Mouse (Mus musculus): ENCODE measurements around the gene Rac1. TPM values are rescaled to one million over a fixed set of nuclear protein-coding genes. Genes with fewer than 3 reads are reported as not detected.

The Rac1 gene
- polyA plus RNA-seq, 1 experiment from 2014 or later, result 413 TPM

DNA sequence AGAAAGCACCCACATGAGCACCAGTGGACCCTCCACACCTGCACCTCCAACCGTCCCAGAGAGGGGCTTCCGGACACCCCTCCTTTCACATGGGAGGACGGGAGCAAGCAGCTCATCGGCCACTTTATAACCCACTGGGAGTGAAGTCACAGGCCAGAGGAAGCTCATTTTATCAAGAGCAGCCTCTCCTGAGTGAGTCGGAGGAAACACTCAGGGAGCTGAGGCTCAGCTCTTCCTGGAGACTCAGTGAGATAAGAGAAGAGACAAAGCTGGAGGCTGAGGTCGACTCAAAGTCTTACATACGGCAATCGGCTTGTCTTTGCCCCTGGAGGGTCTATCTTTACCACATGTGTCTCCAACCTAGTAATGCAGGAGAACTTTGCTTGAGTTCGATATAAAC, 18.5 kb downstream of the Rac1 start:
- Histone ChIP-seq H3K27me3 (replicated peaks; ENCODE audit: control insufficient read depth, insufficient read depth, low read length) (no peaks in the 10 kb centered on the region), H3K27ac (ENCODE audit: low read depth, low read length) (peak overlapping the region; percentile 17; the same call in 1 of the 2 replicates)
- 60% methylated on average over 9 of the region's 9 CpGs for WGBS

DNA sequence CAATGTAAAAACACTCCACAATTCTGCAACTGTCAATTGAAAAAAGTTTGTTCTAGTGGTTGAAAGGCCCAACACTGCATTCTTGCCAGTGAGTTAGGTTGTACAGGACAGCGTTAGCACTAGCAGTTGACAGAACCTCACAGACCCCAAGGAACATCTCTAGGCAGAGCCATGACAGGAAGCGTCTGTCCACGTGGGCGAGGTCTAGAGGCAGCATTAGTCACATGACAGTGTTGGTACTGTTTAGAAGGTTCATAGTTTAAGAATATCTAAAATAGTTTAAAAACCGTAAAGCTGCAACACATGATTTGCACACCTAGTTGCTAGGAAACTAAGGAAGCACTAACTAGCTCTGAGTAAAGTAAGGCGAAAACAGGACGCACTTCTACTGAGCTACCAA, 22.3 kb downstream of the Rac1 start:
- ATAC-seq, result no peak
- no peak overlapping the region for H3K9ac ChIP-seq (ENCODE audit: low read depth, low read length)
- no peaks in the 10 kb centered on the region for H3K27me3 ChIP-seq (replicated peaks; ENCODE audit: control insufficient read depth, insufficient read depth, low read length)
- no peak for TF ChIP-seq CTCF (IDR thresholded peaks at IDR 0.05; ENCODE audit: low read depth)
- H3K4me2 ChIP-seq (replicated peaks; ENCODE audit: low read depth), result no peak overlapping the region
- no peak overlapping the region for H3K27ac ChIP-seq (ENCODE audit: low read depth, low read length)
- H3K4me1 ChIP-seq (replicated peaks; ENCODE audit: control insufficient read depth, insufficient read depth, low read length), result no peaks in the 10 kb centered on the region; the same call in 1 of the 2 replicates
- H3K36me3 ChIP-seq (ENCODE audit: control insufficient read depth, insufficient read depth), result peaks cover 60% of the 10 kb centered on the region
- WGBS, result 65% methylated on average over 7 of the region's 7 CpGs
- H3K4me3 ChIP-seq (ENCODE audit: low read depth, low read length), result no peak overlapping the region
- no peaks in the 10 kb centered on the region for H3K9me3 ChIP-seq (ENCODE audit: control insufficient read depth)

More for the DNA sequence above, 18.5 kb downstream of the Rac1 start:
- no peak for ATAC-seq
- Histone ChIP-seq H3K4me2 (replicated peaks; ENCODE audit: low read depth) (no peak overlapping the region), H3K36me3 (ENCODE audit: control insufficient read depth, insufficient read depth) (peaks cover 64% of the 10 kb centered on the region), H3K9ac (ENCODE audit: low read depth, low read length) (no peak overlapping the region), H3K4me1 (replicated peaks; ENCODE audit: control insufficient read depth, insufficient read depth, low read length) (peaks cover 5% of the 10 kb centered on the region), H3K9me3 (ENCODE audit: control insufficient read depth) (no peaks in the 10 kb centered on the region), H3K4me3 (ENCODE audit: low read depth, low read length) (no peak overlapping the region)
- no peak for TF ChIP-seq CTCF (IDR thresholded peaks at IDR 0.05; ENCODE audit: low read depth)

DNA sequence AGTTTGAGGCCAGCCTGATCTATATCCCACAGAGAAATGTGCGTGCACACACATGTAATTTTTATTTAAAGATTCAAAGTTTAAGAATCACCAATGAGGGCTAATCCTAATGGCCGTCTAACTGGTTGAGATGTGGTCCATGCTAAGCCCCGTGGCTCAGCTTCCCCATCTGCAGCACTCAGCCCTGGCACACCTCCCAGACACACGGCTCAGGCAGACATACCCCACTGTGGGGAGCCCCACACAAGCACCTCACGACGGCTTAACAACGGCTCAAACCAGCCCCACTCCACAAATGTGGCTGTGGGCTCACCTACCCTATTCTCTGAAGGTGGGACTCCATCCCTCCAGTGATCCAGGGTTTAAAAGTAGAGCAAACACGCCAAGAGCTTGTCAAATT, 22.8 kb downstream of the Rac1 start:
- H3K4me2 ChIP-seq (replicated peaks; ENCODE audit: low read depth), result no peak overlapping the region
- H3K9ac ChIP-seq (ENCODE audit: low read depth, low read length), result no peak overlapping the region
- no peak for ATAC-seq
- H3K4me3 ChIP-seq (ENCODE audit: low read depth, low read length), result no peak overlapping the region
- H3K27me3 ChIP-seq (replicated peaks; ENCODE audit: control insufficient read depth, insufficient read depth, low read length), result no peaks in the 10 kb centered on the region
- no peaks in the 10 kb centered on the region for H3K4me1 ChIP-seq (replicated peaks; ENCODE audit: control insufficient read depth, insufficient read depth, low read length)
- 82% methylated on average over 8 of the region's 8 CpGs for WGBS
- no peak for TF ChIP-seq CTCF (IDR thresholded peaks at IDR 0.05; ENCODE audit: low read depth)
- peaks cover 56% of the 10 kb centered on the region for H3K36me3 ChIP-seq (ENCODE audit: control insufficient read depth, insufficient read depth)
- no peaks in the 10 kb centered on the region for H3K9me3 ChIP-seq (ENCODE audit: control insufficient read depth)
- H3K27ac ChIP-seq (ENCODE audit: low read depth, low read length), result no peak overlapping the region

DNA sequence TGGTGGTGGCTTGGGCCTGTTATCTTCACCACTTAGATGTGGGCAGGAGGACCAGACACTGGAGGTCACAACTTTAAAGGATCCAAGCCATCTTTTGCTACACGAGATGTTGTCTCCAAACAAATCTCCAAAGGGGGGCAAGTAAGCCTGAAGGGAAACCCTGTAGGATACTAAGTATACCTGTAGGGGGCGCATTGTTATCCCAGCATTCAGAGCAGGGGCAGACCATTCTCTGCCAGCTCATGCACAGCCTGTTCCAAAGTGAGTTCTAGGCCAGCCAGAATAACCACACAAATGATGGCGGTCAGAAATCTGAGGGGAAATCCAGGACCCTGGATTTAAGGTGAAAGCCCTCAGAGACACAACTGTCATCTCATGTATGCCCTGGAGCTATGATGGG, 23.4 kb downstream of the Rac1 start:
- no peak overlapping the region for H3K4me2 ChIP-seq (replicated peaks; ENCODE audit: low read depth)
- H3K4me1 ChIP-seq (replicated peaks; ENCODE audit: control insufficient read depth, insufficient read depth, low read length), result no peaks in the 10 kb centered on the region
- H3K4me3 ChIP-seq (ENCODE audit: low read depth, low read length), result no peak overlapping the region
- no peak for ATAC-seq
- H3K27me3 ChIP-seq (replicated peaks; ENCODE audit: control insufficient read depth, insufficient read depth, low read length), result no peaks in the 10 kb centered on the region
- 65% methylated on average over 3 of the region's 3 CpGs for WGBS
- H3K9me3 ChIP-seq (ENCODE audit: control insufficient read depth), result no peaks in the 10 kb centered on the region
- H3K36me3 ChIP-seq (ENCODE audit: control insufficient read depth, insufficient read depth), result peaks cover 57% of the 10 kb centered on the region
- no peak overlapping the region for H3K27ac ChIP-seq (ENCODE audit: low read depth, low read length)
- H3K9ac ChIP-seq (ENCODE audit: low read depth, low read length), result no peak overlapping the region
- TF ChIP-seq CTCF (IDR thresholded peaks at IDR 0.05; ENCODE audit: low read depth), result peak; percentile 78

DNA sequence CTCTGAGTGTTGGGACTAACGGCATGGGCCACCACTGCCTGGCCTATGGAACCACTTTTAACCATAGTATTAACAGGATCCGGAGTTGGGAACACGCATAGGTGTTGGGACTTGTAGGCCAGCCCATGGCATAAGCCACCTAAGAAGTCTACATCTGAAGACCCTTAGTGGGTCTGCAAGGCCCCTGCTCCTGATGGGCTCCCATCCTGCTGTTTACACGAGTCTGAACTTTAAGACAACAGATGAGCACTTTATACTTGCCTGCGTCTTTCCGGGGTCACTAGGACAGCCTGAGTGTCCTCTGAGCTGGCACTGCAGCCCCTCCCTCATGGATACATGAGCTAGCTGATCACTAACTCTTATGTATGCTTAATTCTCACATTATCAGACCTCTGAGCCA, 24.1 kb downstream of the Rac1 start:
- Histone ChIP-seq H3K27ac (ENCODE audit: low read depth, low read length) (no peak overlapping the region), H3K9ac (ENCODE audit: low read depth, low read length) (no peak overlapping the region), H3K27me3 (replicated peaks; ENCODE audit: control insufficient read depth, insufficient read depth, low read length) (no peaks in the 10 kb centered on the region), H3K4me2 (replicated peaks; ENCODE audit: low read depth) (no peak overlapping the region), H3K36me3 (ENCODE audit: control insufficient read depth, insufficient read depth) (peaks cover 62% of the 10 kb centered on the region), H3K4me1 (replicated peaks; ENCODE audit: control insufficient read depth, insufficient read depth, low read length) (no peaks in the 10 kb centered on the region), H3K4me3 (ENCODE audit: low read depth, low read length) (no peak overlapping the region), H3K9me3 (ENCODE audit: control insufficient read depth) (no peaks in the 10 kb centered on the region)
- no peak for ATAC-seq
- WGBS, result 92% methylated on average over 6 of the region's 6 CpGs
- TF ChIP-seq CTCF (IDR thresholded peaks at IDR 0.05; ENCODE audit: low read depth), result no peak

DNA sequence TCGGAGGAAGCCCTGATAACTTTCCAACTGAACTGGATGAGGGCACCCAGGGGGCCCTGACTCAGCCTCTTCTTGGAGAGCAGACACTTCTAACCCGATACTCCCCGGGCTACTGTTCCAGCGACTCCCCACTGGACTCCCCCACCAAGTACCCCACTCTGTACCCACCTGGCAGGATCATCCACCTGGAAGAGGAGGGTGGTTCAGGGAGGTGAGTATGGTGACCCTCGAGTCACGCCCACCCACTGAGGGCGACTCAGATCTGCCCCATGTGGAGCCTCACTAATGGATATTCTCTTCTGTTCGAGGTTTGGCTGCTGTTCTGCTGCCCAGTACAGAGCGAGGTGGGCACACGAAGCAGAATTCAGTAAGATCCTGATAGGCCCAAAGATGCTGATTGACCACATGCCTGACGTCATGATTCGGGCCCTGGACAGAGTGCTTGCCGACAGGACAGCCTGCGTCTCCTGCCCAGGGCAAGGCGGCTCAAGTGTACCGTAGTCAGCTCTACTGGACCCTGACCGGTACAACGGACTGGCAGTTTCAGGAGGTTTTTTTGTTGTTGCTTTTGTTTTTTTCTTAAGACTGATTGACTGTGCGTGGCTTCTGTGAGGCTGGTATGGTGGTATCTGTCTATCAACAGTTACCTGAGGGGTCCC, 24.8 kb downstream of the Rac1 start:
- H3K27ac ChIP-seq (ENCODE audit: low read depth, low read length), result no peak overlapping the region
- no peak overlapping the region for H3K9ac ChIP-seq (ENCODE audit: low read depth, low read length)
- no peak overlapping the region for H3K4me2 ChIP-seq (replicated peaks; ENCODE audit: low read depth)
- no peaks in the 10 kb centered on the region for H3K27me3 ChIP-seq (replicated peaks; ENCODE audit: control insufficient read depth, insufficient read depth, low read length)
- no peaks in the 10 kb centered on the region for H3K4me1 ChIP-seq (replicated peaks; ENCODE audit: control insufficient read depth, insufficient read depth, low read length)
- no peaks in the 10 kb centered on the region for H3K9me3 ChIP-seq (ENCODE audit: control insufficient read depth)
- ATAC-seq, result no peak
- H3K36me3 ChIP-seq (ENCODE audit: control insufficient read depth, insufficient read depth), result peaks cover 60% of the 10 kb centered on the region
- no peak for TF ChIP-seq CTCF (IDR thresholded peaks at IDR 0.05; ENCODE audit: low read depth)
- no peak overlapping the region for H3K4me3 ChIP-seq (ENCODE audit: low read depth, low read length)
- WGBS, result 90% methylated on average over 19 of the region's 19 CpGs

Data from intestine, postnatal 0 days (tissue).